Mouse (Mus musculus): ENCODE results near the gene Chsy1.

- no peak for TF ChIP-seq CTCF (IDR thresholded peaks at IDR 0.05; ENCODE audit: low read depth)
- no peak for TF ChIP-seq EP300 (IDR thresholded peaks at IDR 0.05; ENCODE audit: low read depth)
Observed at GRCm38 (mm10) chr7:66142514-66142913, 33.2 kb downstream of the Chsy1 start.

All from liver, embryonic 14.5 days (tissue).